Mouse (Mus musculus) cerebellum, postnatal 36 days (tissue): ENCODE results near the gene Dnajb5.

Experiments
- DNase-seq, 2 experiments: peaks; one replicate each; pipeline ENCODE4 v3.0.0; 2021 to 2022; ENCODE audit warnings: mixed read lengths in 2 of 2

Dnajb5 gene

DNA sequence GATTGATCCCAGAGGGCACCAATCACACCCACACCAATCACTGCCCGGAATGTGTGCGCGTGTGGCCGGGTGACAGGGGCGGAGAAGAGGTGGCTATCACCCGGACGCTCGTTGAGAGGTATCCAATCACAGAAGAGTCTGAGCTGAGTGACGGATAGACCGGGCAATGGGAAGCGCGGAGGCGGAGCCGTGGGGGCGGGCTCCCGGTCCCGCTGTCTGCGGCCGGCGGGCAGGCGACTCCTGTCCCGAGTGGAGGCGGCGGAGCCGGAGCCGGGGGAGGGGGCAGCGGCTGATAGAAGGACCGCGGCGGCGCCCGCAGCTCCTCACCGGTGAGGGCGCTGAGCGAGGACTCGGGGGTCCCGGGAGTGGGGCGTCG is at the start of gene Dnajb5:
Gene Dnajb5 (plus strand): TSS at position 139 of the 376 bp plus-strand sequence.
- peak; percentile 98 to 99 for DNase-seq

DNA sequence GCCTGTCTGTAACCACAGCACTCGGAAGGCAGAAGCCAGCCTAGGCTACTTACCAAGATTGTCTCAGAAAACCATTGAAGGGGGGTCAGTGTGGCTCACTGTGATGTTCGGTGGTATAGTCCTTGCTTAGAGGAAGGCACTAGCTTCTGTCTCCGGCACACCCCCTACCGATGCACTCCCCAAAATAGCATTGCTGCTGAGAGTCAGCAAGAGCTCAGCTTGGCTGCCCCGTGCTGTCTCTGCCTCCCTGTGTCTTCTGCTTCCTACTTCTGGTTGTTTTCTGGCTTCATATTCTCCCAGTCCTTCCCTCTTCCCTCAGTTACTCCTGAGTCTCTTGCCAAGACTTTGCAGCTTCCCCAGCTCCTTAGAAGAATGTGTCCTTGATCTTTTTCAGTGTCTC is 48.7 kb upstream of the Dnajb5 start:
- no peak for DNase-seq

DNA sequence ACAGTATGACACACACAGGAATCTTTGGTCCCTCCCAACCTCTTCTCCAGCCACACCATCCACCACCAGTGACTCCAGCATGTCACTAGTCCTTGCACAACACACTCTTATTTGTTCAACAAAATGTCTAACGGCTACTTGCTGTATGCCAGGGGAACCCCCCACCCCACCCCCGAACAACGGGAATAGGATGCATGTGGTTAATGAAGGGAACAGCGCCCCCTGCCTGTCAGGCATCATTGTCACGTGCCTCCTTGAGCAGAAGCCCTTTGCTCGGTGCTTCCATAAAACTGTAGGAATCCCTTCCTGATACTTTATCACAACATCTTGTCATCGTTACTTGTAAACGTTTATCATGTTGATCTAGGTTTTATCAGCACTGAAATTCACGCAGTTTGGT is 47.4 kb upstream of the Dnajb5 start:
- DNase-seq = peak in 1 of 2 experiments; percentile 24

DNA sequence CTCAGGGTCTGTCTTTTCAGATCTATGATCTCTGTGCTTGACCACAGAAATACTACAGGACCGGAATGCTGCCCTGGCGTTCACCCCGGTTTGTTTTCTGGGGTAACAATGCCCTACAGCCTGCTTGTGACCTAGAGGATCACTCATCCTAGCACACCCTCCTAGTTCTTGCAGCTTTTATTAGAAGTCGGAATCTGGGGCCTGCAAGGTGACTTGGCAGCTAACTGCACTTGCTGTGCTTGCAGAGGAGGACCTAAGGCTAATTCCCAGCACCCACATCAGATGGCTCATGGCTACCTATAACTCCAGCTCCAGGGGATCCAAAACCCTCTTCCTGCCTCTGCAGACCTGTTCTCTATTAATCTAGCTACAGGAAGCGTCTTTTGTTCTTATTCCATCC is 46.9 kb upstream of the Dnajb5 start:
- DNase-seq = no peak

DNA sequence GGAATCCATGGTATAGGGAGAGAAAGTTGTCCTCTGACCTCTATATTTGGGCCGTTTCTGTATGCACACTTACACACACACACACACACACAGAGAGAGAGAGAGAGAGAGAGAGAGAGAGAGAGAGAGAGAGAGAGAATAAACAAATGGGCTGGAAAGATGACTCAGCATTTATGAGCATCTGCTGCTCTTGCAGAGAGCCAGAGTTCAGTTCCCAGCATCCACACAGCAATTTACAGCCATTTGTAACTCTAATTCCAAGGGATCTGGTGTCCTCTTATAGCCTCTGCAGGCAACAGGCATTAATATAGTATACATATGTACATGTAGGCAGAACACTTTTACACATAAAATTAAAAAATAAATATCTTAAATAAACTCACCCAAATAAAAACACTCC is 45.7 kb upstream of the Dnajb5 start:
- DNase-seq = no peak

DNA sequence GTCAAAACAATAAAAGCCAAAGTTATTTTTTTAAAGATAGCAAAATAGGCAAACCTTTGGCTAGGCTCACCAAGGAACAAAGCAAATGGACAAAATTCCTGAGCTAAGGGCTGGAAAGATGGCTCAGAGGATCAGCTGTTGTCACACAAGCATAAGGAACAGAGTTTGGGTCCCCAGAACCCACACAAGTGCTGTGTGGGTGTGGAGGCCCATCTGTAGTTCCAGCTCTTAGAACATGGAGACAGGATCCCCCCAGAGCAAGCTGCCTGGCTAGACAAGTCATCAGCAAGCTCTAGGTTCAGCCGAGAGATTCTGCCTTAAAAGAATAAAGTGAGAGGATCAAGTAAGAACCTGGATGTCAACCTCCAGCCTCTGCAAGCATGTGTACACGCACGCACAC is 45.1 kb upstream of the Dnajb5 start:
- no peak for DNase-seq

DNA sequence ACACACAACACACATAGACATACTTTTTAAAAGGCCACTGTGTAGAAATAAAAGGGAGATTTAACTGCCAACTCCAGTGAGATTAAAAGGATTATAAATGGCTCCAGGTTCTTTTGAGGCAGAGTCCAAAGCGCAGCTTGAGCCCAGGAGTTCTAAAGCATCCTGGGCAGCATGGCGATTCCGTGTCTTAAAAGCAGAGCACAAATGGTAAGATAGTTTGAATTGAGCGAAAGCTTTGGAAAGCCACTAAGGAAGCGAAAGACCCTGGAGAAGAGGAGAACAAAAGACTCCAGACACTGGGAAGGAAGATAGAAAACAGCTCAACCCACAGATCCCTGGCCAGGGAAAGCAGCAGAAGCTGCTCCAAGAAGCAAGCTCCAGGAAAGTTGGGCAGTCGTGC is 44.6 kb upstream of the Dnajb5 start:
- DNase-seq = no peak

DNA sequence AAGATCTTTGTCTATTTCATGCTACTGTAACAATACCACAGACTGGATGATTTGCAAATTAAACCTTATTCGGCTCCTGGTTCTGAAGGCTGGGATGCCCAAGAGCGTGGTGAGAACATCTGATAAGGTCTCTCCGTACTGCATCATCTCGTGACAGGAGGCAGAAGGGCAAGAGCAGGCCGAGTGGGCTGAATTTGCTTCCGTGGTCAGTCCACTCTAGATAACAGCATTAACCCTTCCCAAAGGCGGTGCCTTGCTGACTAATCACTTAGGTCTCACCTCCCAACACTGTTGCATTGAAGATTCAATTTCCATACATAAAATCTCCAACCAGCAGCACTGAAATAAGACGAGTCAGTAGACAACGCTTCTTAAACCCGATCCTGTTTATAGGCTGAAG is 36.2 kb upstream of the Dnajb5 start:
- no peak for DNase-seq

DNA sequence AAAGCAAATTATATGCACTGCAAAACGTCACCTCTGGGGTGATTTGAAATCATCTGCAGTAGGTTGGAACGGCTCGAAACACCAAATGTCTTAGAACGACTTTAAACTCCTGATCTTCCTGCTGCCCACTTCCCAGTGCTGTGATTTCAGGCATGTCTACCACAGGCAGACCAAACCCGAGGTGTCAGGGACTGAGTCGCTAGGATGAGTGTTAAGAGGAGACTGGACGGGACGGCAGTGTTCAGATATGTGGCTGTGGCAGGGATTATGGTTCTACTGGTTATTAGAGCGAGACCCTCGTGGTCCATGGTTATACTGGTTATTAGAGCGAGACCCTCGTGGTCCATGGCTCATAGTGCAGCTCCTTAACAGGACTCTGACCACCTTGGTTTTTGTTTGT is 34.3 kb upstream of the Dnajb5 start:
- DNase-seq = no peak

DNA sequence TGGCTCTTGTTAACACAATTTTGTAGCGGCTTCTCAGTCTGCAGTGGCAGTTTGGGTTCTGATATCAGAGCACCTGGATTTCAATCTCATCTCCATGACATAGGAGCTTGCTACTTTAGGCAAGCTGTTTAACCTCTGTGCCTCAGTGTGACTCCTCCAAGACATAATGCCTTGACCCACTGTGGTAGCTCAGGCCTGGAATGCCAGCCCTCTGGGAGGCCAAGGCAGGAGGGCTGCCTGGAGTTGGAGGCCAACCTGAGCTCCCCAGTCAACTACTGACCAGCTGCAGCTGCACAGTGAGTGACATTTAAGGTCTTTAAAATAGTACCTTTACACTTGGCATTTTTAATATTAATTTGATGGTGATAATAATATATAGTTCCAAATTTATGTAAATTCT is 33.6 kb upstream of the Dnajb5 start:
- no peak for DNase-seq

DNA sequence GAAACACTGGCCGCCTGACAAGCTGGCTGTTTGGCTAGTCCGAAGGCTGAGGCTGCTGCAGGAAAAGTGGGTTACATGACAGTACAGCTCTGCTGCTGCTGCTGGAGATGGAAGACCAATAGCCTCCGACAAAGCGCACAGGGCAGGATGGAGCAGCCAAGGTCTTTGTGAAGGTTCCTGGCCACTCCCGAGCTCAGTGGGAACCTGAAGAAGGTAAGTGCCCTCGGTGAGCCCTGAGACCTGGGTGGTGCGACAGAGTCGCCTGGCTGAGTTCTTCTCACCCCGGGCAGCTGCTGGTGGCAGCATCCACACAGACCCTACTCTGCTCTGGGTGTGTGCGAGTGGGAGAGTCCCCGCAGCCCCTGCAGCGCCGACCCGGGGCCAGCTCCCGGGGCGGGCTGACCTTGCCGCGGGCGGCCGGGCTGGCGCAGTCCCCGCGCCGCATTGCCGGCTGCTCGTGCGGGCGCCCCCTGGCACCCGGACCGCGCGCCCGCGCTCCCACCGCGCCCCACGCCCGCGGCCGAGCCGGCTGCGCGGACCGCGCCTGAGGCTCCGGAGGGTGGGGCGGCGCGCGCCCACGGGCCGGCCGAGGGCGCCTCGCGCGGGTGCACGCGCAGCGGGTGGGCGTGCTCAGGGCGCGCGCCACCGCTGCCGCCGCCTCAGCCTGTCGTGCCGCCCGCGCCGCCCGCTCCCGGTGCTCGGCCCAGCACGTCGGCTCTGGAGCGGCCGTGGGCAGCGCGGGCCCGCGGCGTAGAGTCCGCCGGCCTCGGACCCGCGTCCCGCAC is 32.8 kb upstream of the Dnajb5 start, which contains the start of gene Phf24:
Gene Phf24 (plus strand): TSS at position 44 of the 785 bp plus-strand sequence.
- peak; percentile 30 to 41 for DNase-seq

DNA sequence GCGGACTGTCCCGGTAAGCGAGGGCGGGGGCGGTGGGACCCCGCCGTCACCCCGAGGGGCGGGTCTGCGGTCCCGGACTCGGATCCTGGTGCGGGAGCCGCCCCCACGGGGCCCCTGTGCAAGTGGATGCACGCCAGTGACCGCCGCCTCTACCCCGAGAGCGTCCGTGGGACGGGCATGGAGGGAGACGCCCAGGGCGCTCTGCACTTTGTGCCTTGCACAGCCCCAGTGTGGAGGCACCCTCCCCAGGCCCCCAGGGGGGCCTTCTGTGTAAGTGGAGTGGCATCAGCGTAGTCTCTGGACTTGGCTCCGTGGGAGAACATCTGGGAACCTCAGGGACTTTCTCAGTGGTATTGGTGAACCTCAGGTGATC is 32.2 kb upstream of the Dnajb5 start:
- peak in 1 of 2 experiments; percentile 18 for DNase-seq

DNA sequence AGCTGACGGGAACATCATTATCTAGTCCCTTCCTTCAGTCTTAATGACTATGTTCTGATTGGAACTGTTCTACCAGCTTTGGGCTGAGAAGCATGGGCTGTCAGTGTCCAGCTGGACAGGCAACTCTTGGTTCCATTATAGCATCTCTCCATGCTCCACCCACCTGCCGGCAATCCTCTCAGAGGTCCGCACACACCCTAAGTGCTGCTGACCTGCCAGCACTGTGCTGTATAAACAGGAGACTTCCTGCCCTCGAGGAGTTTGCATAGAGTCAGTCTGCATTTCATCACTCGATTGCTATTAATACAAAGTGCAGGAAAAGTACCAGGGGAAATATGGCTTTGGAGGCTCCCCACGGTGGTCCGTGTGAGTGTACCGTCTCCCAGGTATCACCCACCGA is 28.9 kb upstream of the Dnajb5 start:
- DNase-seq = no peak

DNA sequence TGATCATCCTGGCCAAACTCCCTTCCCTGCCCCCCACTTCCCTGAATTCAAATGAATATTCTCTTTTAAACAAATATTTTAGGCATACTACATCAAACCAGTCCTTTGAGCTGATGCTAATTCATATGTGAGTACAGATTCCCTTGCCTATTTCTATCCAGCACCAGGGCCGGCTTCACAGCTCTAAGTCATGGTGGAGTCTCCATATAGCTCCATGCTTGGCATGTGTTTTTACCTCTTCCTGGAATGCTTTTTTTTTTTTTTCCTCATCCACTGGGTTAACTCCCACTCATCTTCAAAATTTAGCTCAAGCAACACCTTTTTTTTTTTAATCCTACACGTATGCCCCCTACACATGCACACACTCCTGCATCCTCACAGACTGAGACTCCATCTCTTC is 28.1 kb upstream of the Dnajb5 start:
- DNase-seq = no peak

DNA sequence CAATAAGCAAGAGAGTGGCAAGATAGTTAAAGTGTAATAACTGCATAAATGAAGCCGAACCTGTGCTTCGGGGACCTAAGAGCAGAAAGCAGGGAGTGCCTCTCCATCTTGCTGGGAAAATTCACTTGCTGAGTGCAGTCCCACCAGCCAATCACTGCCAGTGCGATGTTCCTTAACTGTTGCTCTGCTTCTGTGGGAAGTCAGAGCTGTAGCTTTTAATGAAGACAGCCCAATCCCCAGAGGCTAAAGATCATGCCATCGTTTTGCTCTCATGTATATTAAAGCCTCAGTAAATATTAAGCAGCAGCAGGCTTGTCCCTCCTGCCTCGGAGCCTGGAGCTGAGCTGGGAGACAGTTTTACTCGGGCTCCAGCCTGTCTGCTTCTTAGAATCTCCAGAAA is 27.6 kb upstream of the Dnajb5 start:
- no peak for DNase-seq

DNA sequence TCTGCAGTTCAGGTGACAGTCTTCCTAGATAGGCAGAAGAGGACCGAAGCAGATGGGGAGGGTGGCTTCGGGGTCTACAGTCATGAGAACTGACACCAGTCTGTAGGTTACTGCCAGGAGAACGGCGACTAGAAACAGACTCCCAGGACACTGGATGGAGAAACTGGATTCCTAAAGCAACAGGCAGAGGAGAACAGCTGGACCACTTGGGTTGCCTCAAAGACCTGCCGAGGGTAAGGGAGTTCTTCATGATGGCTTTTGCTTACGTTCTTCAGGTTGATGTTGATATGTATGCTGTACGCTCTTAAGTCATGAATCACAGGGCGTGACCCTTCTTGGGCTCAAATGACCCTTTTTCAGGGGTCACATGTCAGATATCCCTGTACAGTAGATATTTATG is 27.2 kb upstream of the Dnajb5 start:
- no peak for DNase-seq

DNA sequence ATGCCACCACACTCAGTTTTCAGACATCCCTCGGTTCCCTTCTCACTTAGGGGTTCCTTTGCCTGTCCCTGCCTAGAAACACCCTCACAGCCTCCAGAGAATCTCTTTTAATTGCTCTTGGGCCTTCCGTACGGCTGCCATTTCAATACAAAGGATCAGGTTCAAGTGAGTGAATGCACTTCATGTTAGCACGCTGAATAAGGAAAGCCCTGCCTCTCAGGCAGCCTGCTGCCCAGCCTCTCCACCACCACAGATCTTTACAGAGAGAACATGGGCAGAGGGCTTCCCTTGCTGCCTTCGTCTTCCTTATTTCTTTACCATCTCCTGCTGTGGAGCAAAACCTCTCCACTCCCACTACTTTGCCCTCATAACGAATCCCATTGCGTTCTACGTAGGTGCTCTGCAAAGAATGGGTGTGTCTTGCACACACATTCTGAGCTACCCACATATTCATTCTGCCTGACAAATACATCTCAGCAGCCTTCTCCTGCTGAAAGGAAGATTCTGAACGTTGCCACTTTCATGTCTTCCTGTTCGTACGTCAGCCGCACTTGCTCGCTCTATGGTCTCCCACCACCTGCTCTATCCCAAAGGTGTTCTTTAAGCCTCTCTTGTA is 25.4 kb upstream of the Dnajb5 start:
- DNase-seq = no peak

DNA sequence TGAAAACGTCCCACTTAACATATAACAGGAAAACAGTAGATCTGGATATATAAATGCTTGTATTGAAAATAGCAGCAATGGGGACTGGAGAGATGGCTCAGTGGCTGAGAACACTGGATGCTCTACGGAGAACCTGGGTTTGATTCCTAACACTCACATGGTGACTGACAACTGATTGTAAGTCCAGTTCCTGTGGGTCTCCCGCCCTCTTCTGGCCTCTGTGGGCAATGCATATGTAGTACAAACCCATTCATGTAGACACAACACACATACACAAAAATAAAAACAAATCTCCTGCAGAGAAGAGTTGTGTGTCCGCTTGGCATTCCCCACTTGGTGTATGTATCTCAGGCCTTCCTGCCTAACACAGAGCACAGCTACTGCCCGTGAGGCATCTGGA is 21.4 kb upstream of the Dnajb5 start:
- DNase-seq = no peak

DNA sequence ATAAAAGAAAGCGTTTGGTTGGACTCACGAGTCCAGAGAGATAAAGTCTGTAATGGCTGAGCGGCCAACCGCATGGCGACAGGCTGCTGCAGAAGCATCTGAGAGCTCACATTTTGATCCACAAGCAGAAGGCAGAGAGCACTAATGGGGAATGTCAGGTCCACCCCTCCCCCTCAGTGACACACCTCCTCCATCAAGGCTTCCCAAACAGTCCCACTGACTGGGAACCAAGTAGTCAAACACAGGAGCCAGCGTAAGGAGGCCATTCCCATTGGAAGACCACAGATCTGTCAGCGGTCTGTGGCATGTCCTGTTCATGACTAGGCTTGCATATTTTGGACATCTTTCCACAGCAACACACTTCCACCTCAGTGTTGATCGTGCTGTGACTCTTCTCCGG is 20.7 kb upstream of the Dnajb5 start:
- no peak for DNase-seq

DNA sequence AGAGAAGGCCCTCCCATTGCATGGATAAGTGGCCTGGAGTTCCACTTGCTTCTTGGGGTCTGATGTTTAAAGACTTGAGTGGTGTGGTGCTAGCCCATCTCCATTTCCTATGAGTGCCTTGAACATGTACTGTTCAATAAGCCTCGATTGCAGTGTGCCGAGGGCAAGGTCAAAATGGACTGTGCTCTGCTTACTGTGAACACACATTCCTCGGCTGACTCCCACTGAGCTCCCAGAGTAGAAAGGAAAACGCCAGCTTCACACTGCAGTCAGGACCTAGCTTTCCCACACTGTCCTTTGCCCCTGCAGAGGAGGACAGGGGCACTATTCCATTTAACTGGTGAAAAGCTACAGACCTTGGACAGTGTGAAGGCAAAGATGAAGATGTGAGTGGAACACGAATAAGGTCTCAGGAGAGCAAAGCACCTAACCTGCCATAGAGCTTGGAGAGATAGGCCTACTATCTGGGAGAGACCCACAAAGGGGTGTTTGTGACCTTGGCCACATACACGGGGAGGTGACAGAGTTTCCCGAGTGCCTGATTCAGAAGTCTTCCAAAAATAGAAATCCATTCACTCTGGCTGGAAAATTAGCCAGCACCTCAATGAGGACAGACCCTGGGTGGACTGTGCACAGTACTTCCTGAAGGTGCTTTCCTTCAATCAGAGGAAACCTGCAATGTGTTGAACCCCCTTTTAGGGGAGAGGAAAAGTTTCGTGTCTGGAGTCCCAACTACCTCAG is 17.2 kb upstream of the Dnajb5 start:
- DNase-seq = no peak

DNA sequence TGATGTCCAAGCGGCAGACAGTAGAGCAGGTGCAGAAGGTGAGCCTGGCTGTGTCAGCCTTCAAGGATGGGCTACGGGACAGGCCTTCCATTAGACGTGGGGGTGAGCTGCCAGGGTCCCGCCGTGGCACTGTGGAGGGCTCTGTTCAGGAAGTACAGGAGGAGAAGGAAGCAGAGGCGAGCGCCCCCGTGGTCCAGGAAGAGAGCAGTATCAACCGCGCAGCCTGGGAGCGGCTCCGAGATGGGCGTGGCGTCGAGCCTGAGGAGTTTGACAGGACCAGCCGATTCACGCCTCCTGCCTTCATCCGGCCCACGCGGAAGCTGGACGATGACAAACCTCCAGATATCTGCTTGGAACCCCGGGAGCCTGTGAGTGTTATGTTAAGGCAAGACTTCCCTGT is 16.0 kb upstream of the Dnajb5 start:
- DNase-seq = no peak

DNA sequence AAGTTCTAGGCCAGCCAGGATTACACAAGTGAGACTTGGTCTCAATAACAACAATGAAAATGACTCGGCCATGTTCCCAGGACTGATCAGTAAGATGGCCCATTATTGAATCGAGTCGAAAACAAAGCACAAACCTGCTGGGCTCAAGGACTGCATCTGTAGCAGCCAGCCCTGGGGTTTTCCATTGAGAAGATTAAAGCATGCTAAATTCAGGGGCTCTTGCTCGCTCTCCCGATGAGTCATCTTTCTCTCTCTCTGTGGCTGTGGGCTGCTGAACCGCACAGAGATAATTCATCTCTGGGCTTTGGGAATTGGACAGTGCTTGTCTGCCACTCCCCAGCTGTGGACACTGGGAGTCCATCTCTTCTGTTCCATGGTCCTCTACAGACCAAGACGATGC is 8.2 kb upstream of the Dnajb5 start:
- no peak for DNase-seq

DNA sequence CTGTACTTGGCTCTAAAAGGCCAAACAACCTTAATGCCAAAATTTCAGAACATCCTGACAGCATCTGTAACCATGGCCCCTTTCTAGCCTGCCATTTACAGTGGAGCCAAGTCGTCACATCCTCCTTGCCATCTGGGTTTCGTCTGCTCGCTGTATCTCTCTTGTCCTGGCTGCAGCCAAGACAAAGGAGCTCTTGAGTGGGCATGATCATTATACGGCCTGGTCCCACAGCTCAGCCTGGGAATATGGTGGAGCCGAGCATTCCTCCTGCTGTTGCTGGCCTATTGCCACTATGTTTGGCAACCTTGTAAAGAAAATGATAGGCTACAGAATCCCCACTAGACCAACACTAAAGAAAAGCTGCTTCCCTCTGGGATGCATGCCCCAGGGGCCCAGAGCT is 6.3 kb upstream of the Dnajb5 start:
- no peak for DNase-seq

DNA sequence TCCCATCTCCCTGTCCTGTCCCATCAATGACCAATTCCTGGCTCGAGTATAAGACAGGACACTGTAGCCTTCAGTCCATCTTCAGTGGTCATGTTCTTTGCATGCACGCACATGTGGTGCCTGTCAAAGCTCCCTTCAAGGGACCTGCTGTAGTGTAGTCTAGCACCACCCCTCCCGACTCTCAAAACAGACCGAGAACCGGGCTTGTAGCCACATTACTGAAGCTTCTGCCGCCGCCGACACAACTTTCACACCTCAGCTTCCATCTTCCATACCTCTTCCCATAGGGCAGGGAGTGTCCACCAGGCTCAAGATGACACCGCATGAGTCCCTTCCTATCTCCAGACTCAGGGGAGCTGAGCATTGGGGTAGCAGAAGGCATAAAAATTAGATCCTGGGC is 5.4 kb upstream of the Dnajb5 start:
- no peak for DNase-seq
